Mouse (Mus musculus): ENCODE results near the gene Cidec. TPM values are rescaled to one million over a fixed set of nuclear protein-coding genes. Genes with fewer than 3 reads are reported as not detected.

Cidec gene
- polyA plus RNA-seq, 1 experiment from 2014 or later, result 31.2 TPM

DNA sequence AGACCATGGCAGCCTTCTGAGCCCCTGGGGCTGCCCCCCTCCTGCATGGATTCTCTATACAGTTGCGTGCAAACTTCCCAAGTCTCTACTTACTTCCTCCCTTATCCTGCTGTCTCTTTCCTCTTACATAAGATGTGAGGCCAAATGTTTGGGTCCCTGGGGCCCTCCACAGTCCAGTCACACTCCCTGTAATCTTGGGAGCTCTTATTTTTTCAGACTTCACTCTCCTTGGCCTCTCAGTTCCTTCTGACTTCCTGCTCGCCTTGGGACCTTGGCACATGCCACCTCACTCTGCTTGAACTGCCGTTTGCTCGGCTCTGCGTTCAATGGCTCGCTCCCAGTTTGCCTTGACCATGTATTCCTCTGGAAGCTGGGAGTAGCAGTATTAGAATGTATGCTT, 41.6 kb downstream of the Cidec start:
- Histone ChIP-seq H3K4me1 (replicated peaks; ENCODE audit: control insufficient read depth, insufficient read depth) (peaks cover 3% of the 10 kb centered on the region; the same call in 1 of the 2 replicates), H3K27ac (replicated peaks) (no peak overlapping the region), H3K4me2 (replicated peaks; ENCODE audit: low read depth) (no peak overlapping the region), H3K36me3 (ENCODE audit: control insufficient read depth, insufficient read depth, low read length) (peaks cover 11% of the 10 kb centered on the region; the same call in 1 of the 2 replicates), H3K27me3 (ENCODE audit: control insufficient read depth, insufficient read depth, low read length) (no peaks in the 10 kb centered on the region), H3K4me3 (ENCODE audit: low read depth, low read length) (no peak overlapping the region), H3K9me3 (ENCODE audit: control insufficient read depth, low read length) (no peaks in the 10 kb centered on the region), H3K9ac (ENCODE audit: low read length) (no peak overlapping the region)
- ATAC-seq (ENCODE audit: low FRiP score, low TSS enrichment) (no peak), DNase-seq (ENCODE audit: low spot score) (no peak)
- no peak for TF ChIP-seq EP300 (optimal IDR thresholded peaks at IDR 0.05)
- no peak for TF ChIP-seq CTCF (IDR thresholded peaks at IDR 0.05; ENCODE audit: low read depth)
- WGBS, result 90% methylated on average over 6 of the region's 6 CpGs

GRCm38 (mm10) chr6:113392387-113393071, 43.0 kb downstream of the Cidec start:
- Histone ChIP-seq H3K27me3 (ENCODE audit: control insufficient read depth, insufficient read depth, low read length) (no peaks in the 10 kb centered on the region), H3K4me1 (replicated peaks; ENCODE audit: control insufficient read depth, insufficient read depth) (peaks cover 3% of the 10 kb centered on the region; the same call in 1 of the 2 replicates), H3K9ac (ENCODE audit: low read length) (peak overlapping the region; percentile 61), H3K4me2 (replicated peaks; ENCODE audit: low read depth) (peak overlapping the region; percentile 86), H3K36me3 (ENCODE audit: control insufficient read depth, insufficient read depth, low read length) (peaks cover 23% of the 10 kb centered on the region), H3K9me3 (ENCODE audit: control insufficient read depth, low read length) (no peaks in the 10 kb centered on the region), H3K4me3 (ENCODE audit: low read depth, low read length) (peak overlapping the region; percentile 46), H3K27ac (replicated peaks) (no peak overlapping the region)
- peak; percentile 60 for DNase-seq (ENCODE audit: low spot score)
- 4% methylated on average over 51 of the region's 51 CpGs for WGBS
- ATAC-seq (ENCODE audit: low FRiP score, low TSS enrichment), result peak; percentile 74
- no peak for TF ChIP-seq EP300 (optimal IDR thresholded peaks at IDR 0.05)
- TF ChIP-seq CTCF (IDR thresholded peaks at IDR 0.05; ENCODE audit: low read depth), result no peak

DNA sequence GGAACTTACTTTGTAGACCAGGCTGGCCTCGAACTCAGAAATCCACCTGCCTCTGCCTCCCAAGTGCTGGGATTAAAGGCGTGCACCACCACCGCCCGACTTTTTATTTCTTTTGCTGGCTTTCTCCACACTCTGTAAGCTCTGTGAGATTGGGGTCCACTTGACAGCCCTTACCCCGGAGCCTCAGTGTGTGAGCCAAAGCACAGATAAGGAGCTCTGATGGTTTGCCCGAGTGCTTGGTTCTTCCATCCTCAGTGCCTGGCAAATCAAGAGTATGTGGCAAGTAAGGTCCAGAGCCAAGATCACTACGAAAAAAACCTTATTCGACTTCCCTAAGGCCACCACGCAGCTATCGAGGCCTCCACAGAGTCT, 43.6 kb downstream of the Cidec start:
- TF ChIP-seq EP300 (optimal IDR thresholded peaks at IDR 0.05), result no peak
- 25% methylated on average over 10 of the region's 10 CpGs for WGBS
- peak overlapping the region; percentile 86 for H3K4me2 ChIP-seq (replicated peaks; ENCODE audit: low read depth)
- no peak for DNase-seq (ENCODE audit: low spot score)
- H3K36me3 ChIP-seq (ENCODE audit: control insufficient read depth, insufficient read depth, low read length), result peaks cover 25% of the 10 kb centered on the region
- H3K27ac ChIP-seq (replicated peaks), result no peak overlapping the region
- H3K27me3 ChIP-seq (ENCODE audit: control insufficient read depth, insufficient read depth, low read length), result no peaks in the 10 kb centered on the region
- peaks cover 3% of the 10 kb centered on the region; the same call in 1 of the 2 replicates for H3K4me1 ChIP-seq (replicated peaks; ENCODE audit: control insufficient read depth, insufficient read depth)
- peak overlapping the region; percentile 61 for H3K9ac ChIP-seq (ENCODE audit: low read length)
- H3K4me3 ChIP-seq (ENCODE audit: low read depth, low read length), result peak overlapping the region; percentile 46
- ATAC-seq (ENCODE audit: low FRiP score, low TSS enrichment), result no peak
- H3K9me3 ChIP-seq (ENCODE audit: control insufficient read depth, low read length), result no peaks in the 10 kb centered on the region

DNA sequence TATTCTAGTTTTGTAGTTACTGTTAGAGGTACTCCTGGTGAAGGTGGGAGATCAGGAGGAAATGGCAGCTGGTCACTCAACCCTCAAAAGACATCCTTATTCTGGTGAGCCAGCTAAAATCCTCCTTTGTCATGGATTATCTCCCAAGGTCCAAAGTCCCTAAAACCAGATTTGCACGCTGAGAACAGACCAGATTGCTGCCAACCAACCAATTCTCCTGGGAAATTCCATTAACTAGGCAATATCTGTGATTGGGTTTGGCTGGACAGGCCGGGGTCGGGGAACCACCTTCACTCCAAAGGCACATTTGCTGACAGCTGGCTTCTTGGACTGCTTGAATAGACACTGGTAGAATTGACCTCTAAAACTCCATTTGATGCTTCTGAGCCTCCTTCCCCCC, 44.8 kb downstream of the Cidec start:
- TF ChIP-seq EP300 (optimal IDR thresholded peaks at IDR 0.05) (no peak), CTCF (IDR thresholded peaks at IDR 0.05; ENCODE audit: low read depth) (no peak)
- Histone ChIP-seq H3K4me2 (replicated peaks; ENCODE audit: low read depth) (no peak overlapping the region), H3K27me3 (ENCODE audit: control insufficient read depth, insufficient read depth, low read length) (no peaks in the 10 kb centered on the region), H3K36me3 (ENCODE audit: control insufficient read depth, insufficient read depth, low read length) (peaks cover 26% of the 10 kb centered on the region), H3K9ac (ENCODE audit: low read length) (no peak overlapping the region), H3K27ac (replicated peaks) (no peak overlapping the region), H3K4me3 (ENCODE audit: low read depth, low read length) (no peak overlapping the region), H3K4me1 (replicated peaks; ENCODE audit: control insufficient read depth, insufficient read depth) (peaks cover 3% of the 10 kb centered on the region; the same call in 1 of the 2 replicates), H3K9me3 (ENCODE audit: control insufficient read depth, low read length) (no peaks in the 10 kb centered on the region)
- 79% methylated on average over 3 of the region's 3 CpGs for WGBS
- ATAC-seq (ENCODE audit: low FRiP score, low TSS enrichment) (no peak), DNase-seq (ENCODE audit: low spot score) (no peak)

DNA sequence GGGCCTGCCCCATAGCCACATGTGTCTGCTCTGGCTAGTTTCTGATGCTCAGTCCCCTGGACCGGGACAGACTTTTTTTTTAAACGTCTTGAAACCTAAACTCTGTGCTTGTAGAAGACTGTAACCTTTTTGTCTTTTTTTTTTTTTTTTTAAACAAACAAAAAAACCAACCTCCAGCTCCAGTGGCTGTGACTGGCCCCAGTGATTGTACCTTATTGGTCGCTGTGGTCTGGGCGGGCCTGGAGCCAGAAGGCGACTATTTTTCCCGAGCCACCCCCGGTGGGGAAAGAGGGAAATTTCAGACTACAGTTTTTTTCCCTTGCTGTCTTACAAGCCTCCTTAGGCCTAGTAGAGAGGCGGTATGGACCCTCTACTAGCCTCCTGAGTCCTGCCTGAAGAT, 46.6 kb downstream of the Cidec start, which contains the start of gene Ttll3:
Gene Ttll3, plus strand, starts transcription at position 301 of the 400 bp plus-strand sequence.
- Histone ChIP-seq H3K4me2 (replicated peaks; ENCODE audit: low read depth) (no peak within 1 kb of the TSS), H3K36me3 (ENCODE audit: control insufficient read depth, insufficient read depth, low read length) (peaks cover 34% of the 10 kb centered on the region), H3K9me3 (ENCODE audit: control insufficient read depth, low read length) (no peaks in the 10 kb centered on the region), H3K4me3 (ENCODE audit: low read depth, low read length) (no peak within 1 kb of the TSS), H3K4me1 (replicated peaks; ENCODE audit: control insufficient read depth, insufficient read depth) (peaks cover 3% of the 10 kb centered on the region; the same call in 1 of the 2 replicates), H3K27me3 (ENCODE audit: control insufficient read depth, insufficient read depth, low read length) (no peaks in the 10 kb centered on the region), H3K27ac (replicated peaks) (no peak within 1 kb of the TSS), H3K9ac (ENCODE audit: low read length) (no peak within 1 kb of the TSS)
- DNase-seq (ENCODE audit: low spot score) (no peak), ATAC-seq (ENCODE audit: low FRiP score, low TSS enrichment) (no peak)
- 60% methylated on average over 8 of the region's 8 CpGs for WGBS
- TF ChIP-seq EP300 (optimal IDR thresholded peaks at IDR 0.05) (no peak), CTCF (IDR thresholded peaks at IDR 0.05; ENCODE audit: low read depth) (no peak)

- Histone ChIP-seq H3K4me3 (ENCODE audit: low read depth, low read length) (no peak overlapping the region), H3K27me3 (ENCODE audit: control insufficient read depth, insufficient read depth, low read length) (no peaks in the 10 kb centered on the region), H3K4me2 (replicated peaks; ENCODE audit: low read depth) (no peak overlapping the region), H3K9me3 (ENCODE audit: control insufficient read depth, low read length) (no peaks in the 10 kb centered on the region), H3K4me1 (replicated peaks; ENCODE audit: control insufficient read depth, insufficient read depth) (no peaks in the 10 kb centered on the region), H3K9ac (ENCODE audit: low read length) (no peak overlapping the region), H3K36me3 (ENCODE audit: control insufficient read depth, insufficient read depth, low read length) (peaks cover 46% of the 10 kb centered on the region), H3K27ac (replicated peaks) (no peak overlapping the region)
- ATAC-seq (ENCODE audit: low FRiP score, low TSS enrichment) (no peak), DNase-seq (ENCODE audit: low spot score) (no peak)
- no peak for TF ChIP-seq CTCF (IDR thresholded peaks at IDR 0.05; ENCODE audit: low read depth)
- TF ChIP-seq EP300 (optimal IDR thresholded peaks at IDR 0.05), result no peak
- WGBS, result 47% methylated on average over 3 of the region's 3 CpGs
Measured at GRCm38 (mm10) chr6:113386025-113386424, 49.5 kb downstream of the Cidec start.
